Mouse (Mus musculus) intestine, embryonic 16.5 days (tissue): ENCODE data around the gene Khk. TPM values are rescaled to one million over a fixed set of nuclear protein-coding genes. Genes with fewer than 3 reads are reported as not detected.

Experiments used
- ATAC-seq: fragments of 200-750 bp; cut with Nextera tagmentation; 2 replicates; pipeline ENCODE4 v1.8.0; 2017; ENCODE audit warnings: moderate TSS enrichment, moderate library complexity
- H3K27ac ChIP-seq: fragments of 300-500 bp; sonication (generic); 2 replicates; pipeline ENCODE4 v1.5.1; 2014; ENCODE audit warnings: mild to moderate bottlenecking, low read length
- H3K27me3 ChIP-seq: fragments of 300-500 bp; sonication (generic); replicated peaks from 2 replicates; pipeline ENCODE4 v1.6.1; 2014; ENCODE audit warnings: low read length, control low read depth, mixed read lengths; ENCODE audit not compliant: control insufficient read depth, insufficient read depth
- H3K36me3 ChIP-seq: fragments of 300-500 bp; sonication (generic); 2 replicates; pipeline ENCODE4 v1.6.1; 2014; ENCODE audit warnings: low read length, control low read depth; ENCODE audit not compliant: control insufficient read depth, insufficient read depth
- H3K4me1 ChIP-seq: fragments of 300-500 bp; sonication (generic); 2 replicates; pipeline ENCODE4 v1.6.1; 2014; ENCODE audit warnings: low read length, control low read depth, mixed read lengths; ENCODE audit not compliant: control insufficient read depth, insufficient read depth
- H3K4me2 ChIP-seq: fragments of 300-500 bp; sonication (generic); 2 replicates; pipeline ENCODE4 v1.6.1; 2014; ENCODE audit warnings: low read depth, low read length, control low read depth
- H3K4me3 ChIP-seq: fragments of 300-500 bp; sonication (generic); 2 replicates; pipeline ENCODE4 v1.5.1; 2014; ENCODE audit warnings: mild to moderate bottlenecking, low read length
- H3K9ac ChIP-seq: fragments of 300-500 bp; sonication (generic); 2 replicates; pipeline ENCODE4 v1.6.1; 2014; ENCODE audit warnings: low read depth, low read length
- H3K9me3 ChIP-seq: fragments of 300-500 bp; sonication (generic); 2 replicates; pipeline ENCODE4 v1.6.1; 2016; ENCODE audit warnings: low read length, control low read depth; ENCODE audit not compliant: control insufficient read depth
- WGBS: fragments of 180-500 bp; shearing (Covaris S2); extraction: QIAGEN DNeasy Blood & Tissue Kit; methylation state at CpG from one replicate; pipeline ENCODE4 v1.1.7; 2014; 5-methylcytosine and 5-hydroxymethylcytosine counted together
- polyA plus RNA-seq: library from polyadenylated mRNA; unstranded; fragments of >200 nt; fragmentation: Nextera tagmentation; extraction: Ambion mirVana; gene quantifications from 2 replicates; pipeline ENCODE4 v1.2.1, GENCODE M21; 2015

The Khk gene
- polyA plus RNA-seq, 1 experiment from 2014 or later, result 26.9 TPM

GRCm38 (mm10) chr5:30909863-30910262, 11.4 kb upstream of the Khk start:
- Histone ChIP-seq H3K27me3 (no peaks in the 10 kb centered on the region), H3K4me2 (no peak overlapping the region), H3K4me1 (peaks cover 64% of the 10 kb centered on the region), H3K27ac (peak overlapping the region; percentile 96), H3K4me3 (no peak overlapping the region), H3K9me3 (no peaks in the 10 kb centered on the region), H3K36me3 (peaks cover 5% of the 10 kb centered on the region; the same call in 1 of the 2 replicates), H3K9ac (no peak overlapping the region)
- ATAC-seq, result no peak
- 77% methylated on average over 7 of the region's 7 CpGs for WGBS

GRCm38 (mm10) chr5:30910481-30910880, 10.8 kb upstream of the Khk start:
- Histone ChIP-seq H3K4me2 (no peak overlapping the region), H3K9ac (peak overlapping the region; percentile 32; the same call in 1 of the 2 replicates), H3K9me3 (no peaks in the 10 kb centered on the region), H3K27me3 (no peaks in the 10 kb centered on the region), H3K36me3 (no peaks in the 10 kb centered on the region), H3K4me1 (peaks cover 64% of the 10 kb centered on the region), H3K4me3 (no peak overlapping the region), H3K27ac (peak overlapping the region; percentile 93)
- ATAC-seq, result no peak

GRCm38 (mm10) chr5:30912156-30912555, 9.1 kb upstream of the Khk start:
- Histone ChIP-seq H3K9ac (peak overlapping the region; percentile 34; the same call in 1 of the 2 replicates), H3K9me3 (no peaks in the 10 kb centered on the region), H3K4me2 (no peak overlapping the region), H3K4me3 (no peak overlapping the region), H3K27me3 (no peaks in the 10 kb centered on the region), H3K27ac (peak overlapping the region; percentile 93), H3K36me3 (no peaks in the 10 kb centered on the region), H3K4me1 (peaks cover 63% of the 10 kb centered on the region)
- no peak for ATAC-seq
- WGBS, result 45% methylated on average over 5 of the region's 5 CpGs

GRCm38 (mm10) chr5:30913060-30913841, 8.0 kb upstream of the Khk start, which contains the start of gene Emilin1:
TSS of gene Emilin1 (plus strand) at chr5:30913402.
- H3K36me3 ChIP-seq, result no peaks in the 10 kb centered on the region
- no peaks in the 10 kb centered on the region for H3K9me3 ChIP-seq
- peak within 1 kb of the TSS; percentile 93 for H3K27ac ChIP-seq
- peaks cover 60% of the 10 kb centered on the region for H3K4me1 ChIP-seq
- peak within 1 kb of the TSS; percentile 62 for H3K4me3 ChIP-seq
- 27% methylated on average over 13 of the region's 13 CpGs for WGBS
- peak; percentile 66 for ATAC-seq
- peak within 1 kb of the TSS; percentile 81 for H3K9ac ChIP-seq
- H3K27me3 ChIP-seq, result no peaks in the 10 kb centered on the region
- peak within 1 kb of the TSS; percentile 77 for H3K4me2 ChIP-seq

- Histone ChIP-seq H3K36me3 (no peaks in the 10 kb centered on the region), H3K9me3 (no peaks in the 10 kb centered on the region), H3K4me3 (peak overlapping the region; percentile 62), H3K27me3 (no peaks in the 10 kb centered on the region), H3K27ac (peak overlapping the region; percentile 93), H3K4me2 (peak overlapping the region; percentile 77), H3K4me1 (peaks cover 50% of the 10 kb centered on the region), H3K9ac (peak overlapping the region; percentile 81)
- ATAC-seq, result no peak
- WGBS, result 39% methylated on average over 7 of the region's 7 CpGs
Observed at GRCm38 (mm10) chr5:30914101-30914635, 7.1 kb upstream of the Khk start.

- 49% methylated on average over 6 of the region's 6 CpGs for WGBS
- ATAC-seq, result no peak
- H3K4me1 ChIP-seq, result peaks cover 45% of the 10 kb centered on the region
Observed at GRCm38 (mm10) chr5:30914849-30915248, 6.4 kb upstream of the Khk start.

GRCm38 (mm10) chr5:30915456-30915855, 5.8 kb upstream of the Khk start:
- H3K27me3 ChIP-seq, result no peaks in the 10 kb centered on the region
- peak overlapping the region; percentile 93 for H3K27ac ChIP-seq
- H3K4me2 ChIP-seq, result peak overlapping the region; percentile 77
- peak; percentile 4 for ATAC-seq
- H3K9me3 ChIP-seq, result no peaks in the 10 kb centered on the region
- H3K9ac ChIP-seq, result peak overlapping the region; percentile 81
- H3K4me1 ChIP-seq, result peaks cover 46% of the 10 kb centered on the region
- no peaks in the 10 kb centered on the region; the same call in 1 of the 2 replicates for H3K36me3 ChIP-seq
- H3K4me3 ChIP-seq, result peak overlapping the region; percentile 62
- 50% methylated on average over 9 of the region's 9 CpGs for WGBS

More at GRCm38 (mm10) chr5:30914849-30915248, 6.4 kb upstream of the Khk start:
- H3K36me3 ChIP-seq, result no peaks in the 10 kb centered on the region; the same call in 1 of the 2 replicates
- peak overlapping the region; percentile 93 for H3K27ac ChIP-seq
- peak overlapping the region; percentile 81 for H3K9ac ChIP-seq
- H3K9me3 ChIP-seq, result no peaks in the 10 kb centered on the region
- H3K27me3 ChIP-seq, result no peaks in the 10 kb centered on the region
- peak overlapping the region; percentile 77 for H3K4me2 ChIP-seq
- peak overlapping the region; percentile 62 for H3K4me3 ChIP-seq

GRCm38 (mm10) chr5:30915974-30916433, 5.2 kb upstream of the Khk start:
- Histone ChIP-seq H3K9me3 (no peaks in the 10 kb centered on the region), H3K36me3 (no peaks in the 10 kb centered on the region; the same call in 1 of the 2 replicates), H3K4me2 (peak overlapping the region; percentile 77), H3K4me3 (peak overlapping the region; percentile 62), H3K9ac (0 out of 2 replicates have a peak overlapping the region, but pooled peaks have one; percentile 12), H3K27me3 (no peaks in the 10 kb centered on the region), H3K4me1 (peaks cover 44% of the 10 kb centered on the region), H3K27ac (peak overlapping the region; percentile 93; the same call in 1 of the 2 replicates)
- peak; percentile 69 for ATAC-seq
- 3% methylated on average over 7 of the region's 7 CpGs for WGBS

GRCm38 (mm10) chr5:30916841-30917240, 4.4 kb upstream of the Khk start:
- WGBS, result 95% methylated on average over 9 of the region's 9 CpGs
- H3K4me1 ChIP-seq, result peaks cover 40% of the 10 kb centered on the region
- no peaks in the 10 kb centered on the region for H3K9me3 ChIP-seq
- H3K36me3 ChIP-seq, result no peaks in the 10 kb centered on the region; the same call in 1 of the 2 replicates
- H3K27me3 ChIP-seq, result no peaks in the 10 kb centered on the region
- no peak overlapping the region for H3K4me3 ChIP-seq
- no peak overlapping the region for H3K4me2 ChIP-seq
- no peak overlapping the region for H3K27ac ChIP-seq
- 0 out of 2 replicates have a peak overlapping the region, but pooled peaks have one; percentile 14 for H3K9ac ChIP-seq
- ATAC-seq, result no peak
